Mouse (Mus musculus) hindbrain, embryonic 15.5 days (tissue): ENCODE measurements around the gene Ccdc24. TPM values are rescaled to one million over a fixed set of nuclear protein-coding genes. Genes with fewer than 3 reads are reported as not detected.

Experiments
- ATAC-seq: fragments of 200-750 bp; cut with Nextera tagmentation; 2 replicates; pipeline ENCODE4 v1.8.0; 2017; ENCODE audit warnings: low read depth, moderate number of reproducible peaks, moderate TSS enrichment; ENCODE audit not compliant: low FRiP score
- H3K27ac ChIP-seq: fragments of 300-500 bp; sonication (generic); replicated peaks from 2 replicates; pipeline ENCODE4 v1.5.1; 2015; ENCODE audit warnings: mild to moderate bottlenecking, inconsistent platforms
- H3K27me3 ChIP-seq: fragments of 300-500 bp; sonication (generic); 2 replicates; pipeline ENCODE4 v1.6.1; 2015; ENCODE audit warnings: control low read depth, inconsistent platforms
- H3K36me3 ChIP-seq: fragments of 300-500 bp; sonication (generic); 2 replicates; pipeline ENCODE4 v1.6.1; 2015; ENCODE audit warnings: control low read depth, inconsistent platforms
- H3K4me1 ChIP-seq: fragments of 300-500 bp; sonication (generic); replicated peaks from 2 replicates; pipeline ENCODE4 v1.6.1; 2015; ENCODE audit warnings: control low read depth, inconsistent platforms
- H3K4me2 ChIP-seq: fragments of 300-500 bp; sonication (generic); 2 replicates; pipeline ENCODE4 v1.6.1; 2015; ENCODE audit warnings: moderate library complexity, mild to moderate bottlenecking, inconsistent platforms
- H3K4me3 ChIP-seq: fragments of 300-500 bp; sonication (generic); 2 replicates; pipeline ENCODE4 v1.5.1; 2015; ENCODE audit warnings: mild to moderate bottlenecking, inconsistent platforms
- H3K9ac ChIP-seq: fragments of 300-500 bp; sonication (generic); 2 replicates; pipeline ENCODE4 v1.6.1; 2015; ENCODE audit warnings: inconsistent platforms
- H3K9me3 ChIP-seq: fragments of 300-500 bp; sonication (generic); 2 replicates; pipeline ENCODE4 v1.6.1; 2016; ENCODE audit warnings: control low read depth, inconsistent platforms
- WGBS: fragments of 180-500 bp; shearing (Covaris S2); methylation state at CpG from one replicate; pipeline ENCODE4 v1.1.7; 2015; 5-methylcytosine and 5-hydroxymethylcytosine counted together
- polyA plus RNA-seq: library from polyadenylated mRNA; unstranded; fragments of >200 nt; fragmentation: Nextera tagmentation; extraction: Ambion mirVana; gene quantifications from 2 replicates; pipeline ENCODE4 v1.2.1, GENCODE M21; 2015

Gene Ccdc24
- polyA plus RNA-seq: 2.5 and 3.3 TPM in 2 replicates

GRCm38 (mm10) chr4:117872471-117872886 is at the start of gene Ccdc24:
TSS of gene Ccdc24 (minus strand) at chr4:117872557.
- Histone ChIP-seq H3K9ac (no peak within 1 kb of the TSS), H3K27me3 (no peaks in the 10 kb centered on the region), H3K4me3 (no peak within 1 kb of the TSS), H3K4me2 (peak within 1 kb of the TSS; percentile 36), H3K9me3 (no peaks in the 10 kb centered on the region), H3K4me1 (peaks cover 15% of the 10 kb centered on the region; the same call in 1 of the 2 replicates), H3K36me3 (peaks cover 33% of the 10 kb centered on the region), H3K27ac (no peak within 1 kb of the TSS)
- no peak for ATAC-seq
- 5% methylated on average over 14 of the region's 14 CpGs for WGBS

GRCm38 (mm10) chr4:117921358-117921757 is 49.0 kb upstream of the Ccdc24 start:
- Histone ChIP-seq H3K27me3 (peaks cover 5% of the 10 kb centered on the region; the same call in 1 of the 2 replicates), H3K4me2 (no peak overlapping the region), H3K9ac (no peak overlapping the region), H3K36me3 (no peaks in the 10 kb centered on the region), H3K27ac (no peak overlapping the region), H3K9me3 (no peaks in the 10 kb centered on the region), H3K4me1 (peaks cover 1% of the 10 kb centered on the region; the same call in 1 of the 2 replicates), H3K4me3 (no peak overlapping the region)
- WGBS: 89% methylated on average over 2 of the region's 2 CpGs
- ATAC-seq: no peak

- Histone ChIP-seq H3K4me3 (no peak overlapping the region), H3K4me1 (peaks cover 14% of the 10 kb centered on the region), H3K27ac (no peak overlapping the region), H3K9me3 (no peaks in the 10 kb centered on the region), H3K27me3 (no peaks in the 10 kb centered on the region), H3K36me3 (no peaks in the 10 kb centered on the region), H3K4me2 (no peak overlapping the region), H3K9ac (no peak overlapping the region)
- ATAC-seq: no peak
- WGBS: 90% methylated on average over 5 of the region's 5 CpGs
These were observed 46.4 kb upstream of the Ccdc24 start for GRCm38 (mm10) chr4:117918762-117919161.

- WGBS: 69% methylated on average over 3 of the region's 3 CpGs
- Histone ChIP-seq H3K9me3 (no peaks in the 10 kb centered on the region), H3K4me2 (no peak overlapping the region), H3K27ac (no peak overlapping the region), H3K9ac (no peak overlapping the region), H3K36me3 (no peaks in the 10 kb centered on the region), H3K4me1 (peaks cover 19% of the 10 kb centered on the region), H3K4me3 (no peak overlapping the region), H3K27me3 (no peaks in the 10 kb centered on the region)
- ATAC-seq: no peak
These were observed 45.9 kb upstream of the Ccdc24 start for GRCm38 (mm10) chr4:117918261-117918660.

- ATAC-seq: no peak
These were observed 45.5 kb upstream of the Ccdc24 start for GRCm38 (mm10) chr4:117917847-117918246.

GRCm38 (mm10) chr4:117917402-117917801 is 45.0 kb upstream of the Ccdc24 start:
- Histone ChIP-seq H3K27me3 (no peaks in the 10 kb centered on the region), H3K4me3 (no peak overlapping the region), H3K36me3 (no peaks in the 10 kb centered on the region), H3K9me3 (no peaks in the 10 kb centered on the region), H3K4me2 (no peak overlapping the region), H3K27ac (no peak overlapping the region), H3K9ac (no peak overlapping the region), H3K4me1 (peaks cover 28% of the 10 kb centered on the region)
- WGBS: 95% methylated on average over 4 of the region's 4 CpGs
- ATAC-seq: no peak

More at GRCm38 (mm10) chr4:117917847-117918246, 45.5 kb upstream of the Ccdc24 start:
- Histone ChIP-seq H3K4me1 (peaks cover 24% of the 10 kb centered on the region), H3K4me3 (no peak overlapping the region), H3K9ac (no peak overlapping the region), H3K36me3 (no peaks in the 10 kb centered on the region), H3K9me3 (no peaks in the 10 kb centered on the region), H3K27me3 (no peaks in the 10 kb centered on the region), H3K27ac (no peak overlapping the region), H3K4me2 (no peak overlapping the region)
- WGBS: 95% methylated on average over 4 of the region's 4 CpGs

- Histone ChIP-seq H3K9ac (no peak overlapping the region), H3K27me3 (no peaks in the 10 kb centered on the region), H3K4me2 (peak overlapping the region; percentile 97; the same call in 1 of the 2 replicates), H3K4me3 (no peak overlapping the region), H3K9me3 (no peaks in the 10 kb centered on the region), H3K4me1 (peaks cover 38% of the 10 kb centered on the region), H3K36me3 (peaks cover 7% of the 10 kb centered on the region), H3K27ac (no peak overlapping the region)
- ATAC-seq: no peak
- WGBS: 84% methylated on average over 5 of the region's 5 CpGs
These were observed 44.0 kb upstream of the Ccdc24 start for GRCm38 (mm10) chr4:117916386-117916785.

- Histone ChIP-seq H3K9me3 (no peaks in the 10 kb centered on the region), H3K4me2 (peak overlapping the region; percentile 97), H3K9ac (peak overlapping the region; percentile 87), H3K27me3 (no peaks in the 10 kb centered on the region), H3K4me1 (peaks cover 46% of the 10 kb centered on the region), H3K27ac (peak overlapping the region; percentile 89), H3K36me3 (peaks cover 13% of the 10 kb centered on the region), H3K4me3 (peak overlapping the region; percentile 72)
- no peak; the same call in 1 of the 2 replicates for ATAC-seq
- WGBS: 3% methylated on average over 19 of the region's 19 CpGs
These were observed 43.2 kb upstream of the Ccdc24 start for GRCm38 (mm10) chr4:117915489-117916105.

- Histone ChIP-seq H3K4me1 (peaks cover 54% of the 10 kb centered on the region), H3K27me3 (no peaks in the 10 kb centered on the region), H3K9ac (peak within 1 kb of the TSS; percentile 87), H3K4me3 (peak within 1 kb of the TSS; percentile 72), H3K9me3 (no peaks in the 10 kb centered on the region), H3K27ac (peak within 1 kb of the TSS; percentile 89), H3K36me3 (peaks cover 13% of the 10 kb centered on the region), H3K4me2 (peak within 1 kb of the TSS; percentile 97)
- ATAC-seq: peak; percentile 95
- under 1% methylated on average over 48 of the region's 61 CpGs for WGBS
These were observed 42.5 kb upstream of the Ccdc24 start, which contains the start of gene Ipo13 for GRCm38 (mm10) chr4:117914591-117915442. TSS of gene Ipo13 (minus strand) at chr4:117914999.

- WGBS: 11% methylated on average over 8 of the region's 8 CpGs
- peaks cover 62% of the 10 kb centered on the region for H3K4me1 ChIP-seq
- H3K4me3 ChIP-seq: peak overlapping the region; percentile 72
- peak overlapping the region; percentile 87 for H3K9ac ChIP-seq
- H3K36me3 ChIP-seq: peaks cover 13% of the 10 kb centered on the region
- no peaks in the 10 kb centered on the region for H3K27me3 ChIP-seq
- H3K27ac ChIP-seq: 0 out of 2 replicates have a peak overlapping the region, but pooled peaks have one; percentile 6
- peak; percentile 0; the same call in 1 of the 2 replicates for ATAC-seq
- peak overlapping the region; percentile 97 for H3K4me2 ChIP-seq
- H3K9me3 ChIP-seq: no peaks in the 10 kb centered on the region
These were observed 41.7 kb upstream of the Ccdc24 start for GRCm38 (mm10) chr4:117914031-117914430.

- no peak overlapping the region; the same call in 1 of the 2 replicates for H3K27ac ChIP-seq
- H3K9ac ChIP-seq: peak overlapping the region; percentile 87
- H3K36me3 ChIP-seq: peaks cover 13% of the 10 kb centered on the region
- 38% methylated on average over 3 of the region's 3 CpGs for WGBS
- H3K9me3 ChIP-seq: no peaks in the 10 kb centered on the region
- ATAC-seq: no peak
- peak overlapping the region; percentile 97 for H3K4me2 ChIP-seq
- peak overlapping the region; percentile 72 for H3K4me3 ChIP-seq
- H3K27me3 ChIP-seq: no peaks in the 10 kb centered on the region
- H3K4me1 ChIP-seq: peaks cover 68% of the 10 kb centered on the region
These were observed 41.1 kb upstream of the Ccdc24 start for GRCm38 (mm10) chr4:117913421-117913820.
